Mouse (Mus musculus): Measurements from ENCODE around the gene Slc29a2. TPM values are rescaled to one million over a fixed set of nuclear protein-coding genes. Genes with fewer than 3 reads are reported as not detected.

Slc29a2 gene
- polyA plus RNA-seq, 1 experiment = 6.0 TPM

DNA sequence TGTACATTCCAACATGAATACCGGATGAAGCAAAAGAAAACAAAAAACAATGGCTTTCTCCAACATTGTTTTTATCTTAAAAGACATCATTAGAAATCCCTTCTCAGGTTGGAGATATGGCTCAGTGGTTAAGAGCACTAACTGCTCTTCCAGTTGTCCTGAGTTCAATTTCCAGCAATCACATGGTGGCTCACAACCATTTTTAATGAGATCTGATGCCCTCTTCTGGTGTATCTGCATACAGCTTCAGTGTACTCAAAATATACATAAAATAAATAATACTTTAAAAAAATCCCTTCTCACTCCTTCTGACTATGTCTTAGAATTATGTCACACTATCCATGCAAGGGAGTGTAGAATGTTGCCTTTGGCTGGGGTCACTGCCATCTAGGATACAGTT is 55.6 kb downstream of the Slc29a2 start:
- Histone ChIP-seq H3K4me3 (ENCODE audit: insufficient read depth, low read length) (no peak overlapping the region), H3K27ac (ENCODE audit: insufficient read depth, low read length) (no peak overlapping the region), H3K4me1 (ENCODE audit: control insufficient read depth, insufficient read depth, low read length) (no peaks in the 10 kb centered on the region)
- TF ChIP-seq CTCF (IDR thresholded peaks at IDR 0.05; ENCODE audit: borderline replicate concordance, insufficient read depth, low read length) (no peak), POLR2A (IDR thresholded peaks at IDR 0.05; ENCODE audit: low read depth, low read length) (no peak)

Other genes with a start within 250 kb of the Slc29a2 start
- 39.8 and 48.3 TPM in 2 replicates for gene Rbm4, start 230.0 kb upstream of the Slc29a2 start, polyA plus RNA-seq (2011; ENCODE audit: insufficient read length, low read depth, missing spikeins)
- gene Gm21992, start 212.2 kb upstream of the Slc29a2 start, polyA plus RNA-seq (2011; ENCODE audit: insufficient read length, low read depth, missing spikeins) = 7.8 and 16.1 TPM in 2 replicates
- 33.4 and 33.6 TPM in 2 replicates for gene Rbm14, start 212.2 kb upstream of the Slc29a2 start, polyA plus RNA-seq (2011; ENCODE audit: insufficient read length, low read depth, missing spikeins)
- gene Ccs, start 184.5 kb upstream of the Slc29a2 start, polyA plus RNA-seq (2011; ENCODE audit: insufficient read length, low read depth, missing spikeins) = 43.3 and 48.7 TPM in 2 replicates
- 0.26 TPM in 1 of 2 replicates, not detected in the other for gene Ccdc87, start 184.5 kb upstream of the Slc29a2 start, polyA plus RNA-seq (2011; ENCODE audit: insufficient read length, low read depth, missing spikeins)
- 20.3 and 23.5 TPM in 2 replicates for gene Ctsf, start 168.7 kb upstream of the Slc29a2 start, polyA plus RNA-seq (2011; ENCODE audit: insufficient read length, low read depth, missing spikeins)
- gene Actn3, start 146.0 kb upstream of the Slc29a2 start, polyA plus RNA-seq (2011; ENCODE audit: insufficient read length, low read depth, missing spikeins) = 1.4 and 1.5 TPM in 2 replicates
- 9.5 and 11.1 TPM in 2 replicates for gene Zdhhc24, start 145.2 kb upstream of the Slc29a2 start, polyA plus RNA-seq (2011; ENCODE audit: insufficient read length, low read depth, missing spikeins)
- 1.7 and 4.0 TPM in 2 replicates for gene Bbs1, start 117.2 kb upstream of the Slc29a2 start, polyA plus RNA-seq (2011; ENCODE audit: insufficient read length, low read depth, missing spikeins)
- gene Dpp3, start 95.6 kb upstream of the Slc29a2 start, polyA plus RNA-seq (2011; ENCODE audit: insufficient read length, low read depth, missing spikeins) = 74.9 and 81.0 TPM in 2 replicates
- gene Peli3, start 80.7 kb upstream of the Slc29a2 start, polyA plus RNA-seq (2011; ENCODE audit: insufficient read length, low read depth, missing spikeins) = 0.99 and 2.5 TPM in 2 replicates
- 67.0 and 81.9 TPM in 2 replicates for gene Mrpl11, start 61.7 kb upstream of the Slc29a2 start, polyA plus RNA-seq (2011; ENCODE audit: insufficient read length, low read depth, missing spikeins)
- 4.5 and 7.4 TPM in 2 replicates for gene Npas4, start 33.5 kb upstream of the Slc29a2 start, polyA plus RNA-seq (2011; ENCODE audit: insufficient read length, low read depth, missing spikeins)
- 31.4 and 33.5 TPM in 2 replicates for gene B4gat1, start 15.0 kb downstream of the Slc29a2 start, polyA plus RNA-seq (2011; ENCODE audit: insufficient read length, low read depth, missing spikeins)
- 0.60 and 1.5 TPM in 2 replicates for gene AC124502.3, start 15.0 kb downstream of the Slc29a2 start, polyA plus RNA-seq (2011; ENCODE audit: insufficient read length, low read depth, missing spikeins)
- gene Brms1, start 17.5 kb downstream of the Slc29a2 start, polyA plus RNA-seq (2011; ENCODE audit: insufficient read length, low read depth, missing spikeins) = 12.9 and 14.5 TPM in 2 replicates
- gene Rin1, start 26.6 kb downstream of the Slc29a2 start, polyA plus RNA-seq (2011; ENCODE audit: insufficient read length, low read depth, missing spikeins) = 60.2 and 82.9 TPM in 2 replicates
- gene Cd248, start 44.2 kb downstream of the Slc29a2 start, polyA plus RNA-seq (2011; ENCODE audit: insufficient read length, low read depth, missing spikeins) = 202 and 292 TPM in 2 replicates
- 6.0 and 7.2 TPM in 2 replicates for gene Tmem151a, start 61.7 kb downstream of the Slc29a2 start, polyA plus RNA-seq (2011; ENCODE audit: insufficient read length, low read depth, missing spikeins)
- 94.1 and 96.4 TPM in 2 replicates for gene Yif1a, start 64.7 kb downstream of the Slc29a2 start, polyA plus RNA-seq (2011; ENCODE audit: insufficient read length, low read depth, missing spikeins)
- gene Cnih2, start 74.7 kb downstream of the Slc29a2 start, polyA plus RNA-seq (2011; ENCODE audit: insufficient read length, low read depth, missing spikeins) = 4.7 and 5.2 TPM in 2 replicates
- 115 and 123 TPM in 2 replicates for gene Rab1b, start 83.2 kb downstream of the Slc29a2 start, polyA plus RNA-seq (2011; ENCODE audit: insufficient read length, low read depth, missing spikeins)
- gene Klc2, start 94.7 kb downstream of the Slc29a2 start, polyA plus RNA-seq (2011; ENCODE audit: insufficient read length, low read depth, missing spikeins) = 20.1 and 24.2 TPM in 2 replicates
- gene Pacs1, start 249.3 kb downstream of the Slc29a2 start, polyA plus RNA-seq (2011; ENCODE audit: insufficient read length, low read depth, missing spikeins) = 23.3 and 23.5 TPM in 2 replicates